In genomic region chr4:63494401-63494966, GRCm38 (mm10) we compare ENCODE assay signal across 8 mouse cellular contexts. TPM values are rescaled to one million over a fixed set of nuclear protein-coding genes. Genes with fewer than 3 reads are reported as not detected.
A peak's percentile ranks its signal among the peaks of the same experiment; 100 is the strongest.
DNase-seq lines count a peak whose midpoint lies in the region; ATAC-seq and TF ChIP-seq lines count a peak whose summit lies in the region.

No protein-coding gene starts in this region.

- ATAC-seq in kidney, embryonic 16.5 days (ENCODE audit: low FRiP score, low TSS enrichment) = peak; percentile 40; the same call in 1 of the 2 replicates
- no peak for ATAC-seq in heart, postnatal 0 days (ENCODE audit: insufficient read depth, low read depth)
- ATAC-seq in midbrain, embryonic 11.5 days (ENCODE audit: low FRiP score) = no peak

- H3K9me3 ChIP-seq in kidney, embryonic 16.5 days (ENCODE audit: low read length) = no peaks in the 10 kb centered on the region
- no peaks in the 10 kb centered on the region for H3K9me3 ChIP-seq in heart, postnatal 0 days (replicated peaks; ENCODE audit: control insufficient read depth, low read length)
- H3K9me3 ChIP-seq in midbrain, embryonic 11.5 days (ENCODE audit: control insufficient read depth, low read length) = no peaks in the 10 kb centered on the region

- H3K36me3 ChIP-seq in kidney, embryonic 16.5 days (ENCODE audit: insufficient read depth, low read length) = no peaks in the 10 kb centered on the region
- H3K36me3 ChIP-seq in heart, postnatal 0 days (replicated peaks; ENCODE audit: control insufficient read depth, insufficient read depth, low read length) = no peaks in the 10 kb centered on the region
- H3K36me3 ChIP-seq in midbrain, embryonic 11.5 days (ENCODE audit: control insufficient read depth, insufficient read depth, low read length) = no peaks in the 10 kb centered on the region

- peak overlapping the region; percentile 72 for H3K4me3 ChIP-seq in kidney, embryonic 16.5 days (ENCODE audit: low read length)
- H3K4me3 ChIP-seq in heart, postnatal 0 days (ENCODE audit: low read depth, low read length) = peak overlapping the region; percentile 51
- peak overlapping the region; percentile 72 for H3K4me3 ChIP-seq in midbrain, embryonic 11.5 days (ENCODE audit: low read depth, low read length)

- TF ChIP-seq CTCF in heart, postnatal 0 days (IDR thresholded peaks at IDR 0.05; ENCODE audit: low read depth) = peak; percentile 2; the same call in 1 of the 2 replicates

- peaks cover 2% of the 10 kb centered on the region; the same call in 1 of the 2 replicates for H3K27me3 ChIP-seq in kidney, embryonic 16.5 days (ENCODE audit: insufficient read depth, low read length)
- peaks cover 37% of the 10 kb centered on the region for H3K27me3 ChIP-seq in heart, postnatal 0 days (ENCODE audit: control insufficient read depth, insufficient read depth, low read length)
- no peaks in the 10 kb centered on the region for H3K27me3 ChIP-seq in midbrain, embryonic 11.5 days (ENCODE audit: control insufficient read depth, insufficient read depth, low read length)

- H3K27ac ChIP-seq in kidney, embryonic 16.5 days (ENCODE audit: low read length) = no peak overlapping the region
- no peak overlapping the region for H3K27ac ChIP-seq in heart, postnatal 0 days (ENCODE audit: low read depth)
- H3K27ac ChIP-seq in midbrain, embryonic 11.5 days (ENCODE audit: low read depth, low read length) = no peak overlapping the region

- H3K4me2 ChIP-seq in kidney, embryonic 16.5 days (replicated peaks; ENCODE audit: low read depth, low read length) = peak overlapping the region; percentile 97
- H3K4me2 ChIP-seq in heart, postnatal 0 days (ENCODE audit: low read depth, low read length) = peak overlapping the region; percentile 63
- peak overlapping the region; percentile 77 for H3K4me2 ChIP-seq in midbrain, embryonic 11.5 days

- WGBS in kidney, embryonic 16.5 days = 2% methylated on average over 43 of the region's 43 CpGs
- WGBS in heart, postnatal 0 days = 8% methylated on average over 43 of the region's 43 CpGs
- WGBS in midbrain, embryonic 11.5 days = 3% methylated on average over 43 of the region's 43 CpGs

- TF ChIP-seq EP300 in heart, postnatal 0 days (IDR thresholded peaks at IDR 0.05; ENCODE audit: low read depth) = no peak

- peak overlapping the region; percentile 78 for H3K9ac ChIP-seq in kidney, embryonic 16.5 days (replicated peaks; ENCODE audit: low read length)
- H3K9ac ChIP-seq in heart, postnatal 0 days (replicated peaks; ENCODE audit: low read depth, low read length) = peak overlapping the region; percentile 11
- peak overlapping the region; percentile 87 for H3K9ac ChIP-seq in midbrain, embryonic 11.5 days (ENCODE audit: low read length)

- peaks cover 37% of the 10 kb centered on the region for H3K4me1 ChIP-seq in kidney, embryonic 16.5 days (ENCODE audit: insufficient read depth, low read length)
- 0 out of 2 replicates have a peak, but pooled peaks cover 9% of the 10 kb centered on the region for H3K4me1 ChIP-seq in heart, postnatal 0 days (ENCODE audit: control insufficient read depth, insufficient read depth)
- H3K4me1 ChIP-seq in midbrain, embryonic 11.5 days (ENCODE audit: control insufficient read depth, insufficient read depth, low read length) = peaks cover 49% of the 10 kb centered on the region

- no peak for DNase-seq in kidney, postnatal 14 days
- DNase-seq in T-cell, adult 2 months (ENCODE audit: low spot score) = peak; percentile 38
- DNase-seq in heart, postnatal 0 days (ENCODE audit: low spot score) = no peak
- DNase-seq in midbrain, embryonic 11.5 days (ENCODE audit: low spot score, missing footprints) = peak; percentile 95
- DNase-seq in urinary bladder, postnatal 10 days (ENCODE audit: low spot score) = no peak
- DNase-seq in left cerebral cortex, adult 9 months (ENCODE audit: low spot score in 2 of 2) = no peak
- no peak for DNase-seq in right cerebral cortex, postnatal 4 days

RNA-seq across cellular contexts. Expression of gene Whrn, which starts 1.3 kb away (rescaled TPM):
- 4.8 and 5.6 TPM in 2 replicates for polyA plus RNA-seq in kidney, embryonic 16.5 days (2015; fragmentation: Nextera tagmentation; extraction: Ambion mirVana)
- 5.5 and 7.6 TPM in 2 replicates for total RNA-seq in heart, postnatal 0 days (2014; rRNA removed; ENCODE audit: low replicate concordance)
- polyA plus RNA-seq in heart, postnatal 0 days (2015; fragmentation: Nextera tagmentation; extraction: Ambion mirVana) = 1.3 and 1.7 TPM in 2 replicates
- 7.5 and 9.1 TPM in 2 replicates for polyA plus RNA-seq in midbrain, embryonic 11.5 days (2014; fragmentation: Nextera tagmentation; extraction: Ambion mirVana)

RNA-seq across cellular contexts. Expression of gene Atp6v1g1, which starts 50.1 kb away (rescaled TPM):
- polyA plus RNA-seq in kidney, embryonic 16.5 days (2015; fragmentation: Nextera tagmentation; extraction: Ambion mirVana) = 305 and 320 TPM in 2 replicates
- total RNA-seq in heart, postnatal 0 days (2014; rRNA removed; ENCODE audit: low replicate concordance) = 120 and 148 TPM in 2 replicates
- 278 and 279 TPM in 2 replicates for polyA plus RNA-seq in heart, postnatal 0 days (2015; fragmentation: Nextera tagmentation; extraction: Ambion mirVana)
- 386 and 408 TPM in 2 replicates for polyA plus RNA-seq in midbrain, embryonic 11.5 days (2014; fragmentation: Nextera tagmentation; extraction: Ambion mirVana)

Comparison
In these comparisons a context has a peak if more than half of its experiments do, and no peak if none do; other contexts are left out.
1. H3K9ac ChIP-seq: peak in every context shown above with its lines; median percentile 87 in midbrain, embryonic 11.5 days; 78 in kidney, embryonic 16.5 days; 11 in heart, postnatal 0 days.
2. DNase-seq: peak in T-cell, adult 2 months (single experiment) and midbrain, embryonic 11.5 days (single experiment); none in kidney, postnatal 14 days (single experiment), heart, postnatal 0 days (single experiment), urinary bladder, postnatal 10 days (single experiment), left cerebral cortex, adult 9 months (0 of 2) and right cerebral cortex, postnatal 4 days (single experiment).
3. Peak in every context shown above with its lines, with median percentiles within 50 percentile points of each other: H3K4me2 ChIP-seq and H3K4me3 ChIP-seq.